Mouse (Mus musculus) heart, postnatal 14 days (tissue): ENCODE measurements around the gene Slc6a18. TPM values are rescaled to one million over a fixed set of nuclear protein-coding genes. Genes with fewer than 3 reads are reported as not detected.

Experiments
- DNase-seq, 2 experiments: peaks; one replicate each; pipeline ENCODE4 v3.0.0; 2021 to 2022
- intact Hi-C: fragments of 180-260 bp; cut with DNase I; formaldehyde crosslinking; loops from one replicate; pipeline ENCODE4 v1.15.1; 2025
- total RNA-seq, 2 experiments: library from RNA; stranded (reverse); gene quantifications; 2 replicates each; pipeline ENCODE4 v1.2.3; 2021

The Slc6a18 gene
- total RNA-seq, 2 experiments from 2014 or later = not detected

- peak; percentile 55 to 70 for DNase-seq
- intact Hi-C loops = loop anchor here (1.0 to 2.0 kb wide), 2 partner anchors 46 to 179 kb away; no protein-coding TSS in a partner anchor
These were observed 14.5 kb upstream of the Slc6a18 start for GRCm38 (mm10) chr13:73692249-73692868.

- intact Hi-C loops = no loop called here
- DNase-seq = no peak
These were observed 11.1 kb upstream of the Slc6a18 start for GRCm38 (mm10) chr13:73688934-73689333.

GRCm38 (mm10) chr13:73687601-73688000 is 9.8 kb upstream of the Slc6a18 start:
- no peak for DNase-seq
- intact Hi-C loops = no loop called here

- intact Hi-C loops = no loop called here
- no peak for DNase-seq
These were observed 7.7 kb upstream of the Slc6a18 start for GRCm38 (mm10) chr13:73685502-73685901.

- no peak for DNase-seq
- intact Hi-C loops = no loop called here
These were observed 6.6 kb upstream of the Slc6a18 start for GRCm38 (mm10) chr13:73684412-73684811.

GRCm38 (mm10) chr13:73683682-73684081 is 5.9 kb upstream of the Slc6a18 start:
- intact Hi-C loops = no loop called here
- peak; percentile 19 to 49 for DNase-seq

GRCm38 (mm10) chr13:73682226-73682625 is 4.4 kb upstream of the Slc6a18 start:
- DNase-seq = no peak
- intact Hi-C loops = no loop called here

GRCm38 (mm10) chr13:73680394-73680793 is 2.6 kb upstream of the Slc6a18 start:
- no peak for DNase-seq
- intact Hi-C loops = no loop called here

GRCm38 (mm10) chr13:73679311-73679710 is 1.5 kb upstream of the Slc6a18 start:
- no peak for DNase-seq
- intact Hi-C loops = no loop called here

GRCm38 (mm10) chr13:73675161-73675560 is 2.7 kb downstream of the Slc6a18 start:
- DNase-seq = no peak

GRCm38 (mm10) chr13:73660163-73660695 is 17.6 kb downstream of the Slc6a18 start:
- intact Hi-C loops = no loop called here
- DNase-seq = no peak

More at GRCm38 (mm10) chr13:73675161-73675560, 2.7 kb downstream of the Slc6a18 start:
- intact Hi-C loops = no loop called here

GRCm38 (mm10) chr13:73658953-73659352 is 18.9 kb downstream of the Slc6a18 start:
- no peak for DNase-seq
- intact Hi-C loops = no loop called here

GRCm38 (mm10) chr13:73654976-73655375 is 22.8 kb downstream of the Slc6a18 start:
- intact Hi-C loops = no loop called here

GRCm38 (mm10) chr13:73653266-73653665 is 24.6 kb downstream of the Slc6a18 start:
- intact Hi-C loops = no loop called here
- no peak for DNase-seq

More at GRCm38 (mm10) chr13:73654976-73655375, 22.8 kb downstream of the Slc6a18 start:
- no peak for DNase-seq

- intact Hi-C loops = loop anchor here (2.0 to 10.0 kb wide), 4 partner anchors 46 to 258 kb away; no protein-coding TSS in a partner anchor
These were observed 31.3 kb downstream of the Slc6a18 start for GRCm38 (mm10) chr13:73646397-73647087.

GRCm38 (mm10) chr13:73641296-73641695 is 36.5 kb downstream of the Slc6a18 start:
- intact Hi-C loops = loop anchor here (10.0 kb wide), 2 partner anchors 184 to 264 kb away; no protein-coding TSS in a partner anchor
- DNase-seq = no peak

More at GRCm38 (mm10) chr13:73646397-73647087, 31.3 kb downstream of the Slc6a18 start:
- DNase-seq = peak; percentile 48 to 71

GRCm38 (mm10) chr13:73637826-73638225 is 40.0 kb downstream of the Slc6a18 start:
- intact Hi-C loops = no loop called here
- no peak for DNase-seq

- no peak for DNase-seq
- intact Hi-C loops = no loop called here
These were observed 46.0 kb downstream of the Slc6a18 start for GRCm38 (mm10) chr13:73631837-73632236.

GRCm38 (mm10) chr13:73628586-73629113 is 49.2 kb downstream of the Slc6a18 start:
- intact Hi-C loops = loop anchor here (5.0 kb wide), 2 partner anchors 116 to 201 kb away; no protein-coding TSS in a partner anchor
- DNase-seq = no peak

GRCm38 (mm10) chr13:73626745-73627549 is 50.9 kb downstream of the Slc6a18 start, which contains the start of gene Tert:
Gene Tert (plus strand): TSS chr13:73626911.
- peak; percentile 16 to 33 for DNase-seq
- intact Hi-C loops = loop anchor here (5.0 kb wide), 2 partner anchors 115 to 200 kb away; no protein-coding TSS in a partner anchor
